Mouse (Mus musculus): ENCODE measurements around the gene Cadm1. TPM values are rescaled to one million over a fixed set of nuclear protein-coding genes. Genes with fewer than 3 reads are reported as not detected.

The Cadm1 gene
- total RNA-seq, 2 experiments from 2014 or later = 230 to 269 TPM

- no peak for TF ChIP-seq CTCF (IDR thresholded peaks at IDR 0.05)
- H3K4me3 ChIP-seq = no peak overlapping the region
- H3K27ac ChIP-seq = no peak overlapping the region
- DNase-seq (ENCODE audit: extremely low spot score in 1 of 2, low spot score in 2 of 2) = no peak
- intact Hi-C loops (cut with DNase I) = no loop called here
These were observed 23.1 kb downstream of the Cadm1 start for GRCm38 (mm10) chr9:47552960-47553575.

DNA sequence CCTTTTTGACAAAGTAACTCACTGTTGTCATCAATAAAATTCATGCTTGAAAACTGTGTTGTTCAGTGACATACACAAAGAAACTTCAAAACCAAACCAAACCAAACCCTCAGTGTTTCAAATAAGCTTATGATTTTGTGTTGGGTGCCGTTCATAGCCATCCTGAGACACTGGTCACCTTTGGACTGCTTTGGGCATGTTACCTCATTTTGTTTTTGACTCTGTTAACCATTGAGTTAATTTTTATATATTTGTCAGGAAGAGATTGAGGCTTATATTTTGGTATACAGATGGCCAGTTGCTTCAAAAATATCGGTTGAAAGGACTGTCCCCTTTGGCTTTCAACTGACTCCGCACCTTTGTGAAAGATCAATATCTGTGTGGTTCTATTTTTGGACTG is 30.8 kb downstream of the Cadm1 start:
- intact Hi-C loops (cut with DNase I) = no loop called here
- H3K27ac ChIP-seq = no peak overlapping the region

DNA sequence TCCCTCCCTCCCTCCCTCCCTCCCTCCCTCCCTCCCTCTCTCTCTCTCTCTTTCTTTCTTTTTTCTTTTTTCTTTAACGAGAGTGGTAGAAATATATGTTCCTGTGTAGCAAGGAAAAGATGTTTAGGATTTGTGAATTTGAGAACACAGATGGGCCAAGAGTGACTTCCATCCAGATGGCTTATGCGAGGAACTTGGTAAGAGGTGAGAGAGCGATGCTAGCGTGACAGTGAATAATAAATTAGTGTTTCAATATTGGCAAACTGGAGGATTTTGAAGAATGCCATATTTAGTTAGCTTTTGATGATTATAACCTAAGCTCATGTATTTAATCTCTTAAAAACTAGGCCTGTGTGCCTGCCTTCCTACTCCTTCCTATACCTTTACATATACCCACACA is 31.6 kb downstream of the Cadm1 start:
- DNase-seq (ENCODE audit: extremely low spot score in 1 of 2, low spot score in 2 of 2) = no peak
- intact Hi-C loops (cut with DNase I) = no loop called here

More for the DNA sequence above, 30.8 kb downstream of the Cadm1 start:
- no peak overlapping the region for H3K4me3 ChIP-seq
- no peak for TF ChIP-seq CTCF (IDR thresholded peaks at IDR 0.05)
- DNase-seq (ENCODE audit: extremely low spot score in 1 of 2, low spot score in 2 of 2) = no peak

GRCm38 (mm10) chr9:47565088-47565487 is 35.1 kb downstream of the Cadm1 start:
- TF ChIP-seq CTCF (IDR thresholded peaks at IDR 0.05) = no peak
- Histone ChIP-seq H3K27ac (no peak overlapping the region), H3K4me3 (no peak overlapping the region)
- intact Hi-C loops (cut with DNase I) = no loop called here
- no peak for DNase-seq (ENCODE audit: extremely low spot score in 1 of 2, low spot score in 2 of 2)

More for the DNA sequence above, 31.6 kb downstream of the Cadm1 start:
- no peak for TF ChIP-seq CTCF (IDR thresholded peaks at IDR 0.05)
- Histone ChIP-seq H3K4me3 (no peak overlapping the region), H3K27ac (no peak overlapping the region)

- DNase-seq (ENCODE audit: extremely low spot score in 1 of 2, low spot score in 2 of 2) = no peak
- TF ChIP-seq CTCF (IDR thresholded peaks at IDR 0.05) = no peak
- Histone ChIP-seq H3K4me3 (no peak overlapping the region), H3K27ac (no peak overlapping the region)
- intact Hi-C loops (cut with DNase I) = no loop called here
These were observed 37.9 kb downstream of the Cadm1 start for GRCm38 (mm10) chr9:47567873-47568272.

DNA sequence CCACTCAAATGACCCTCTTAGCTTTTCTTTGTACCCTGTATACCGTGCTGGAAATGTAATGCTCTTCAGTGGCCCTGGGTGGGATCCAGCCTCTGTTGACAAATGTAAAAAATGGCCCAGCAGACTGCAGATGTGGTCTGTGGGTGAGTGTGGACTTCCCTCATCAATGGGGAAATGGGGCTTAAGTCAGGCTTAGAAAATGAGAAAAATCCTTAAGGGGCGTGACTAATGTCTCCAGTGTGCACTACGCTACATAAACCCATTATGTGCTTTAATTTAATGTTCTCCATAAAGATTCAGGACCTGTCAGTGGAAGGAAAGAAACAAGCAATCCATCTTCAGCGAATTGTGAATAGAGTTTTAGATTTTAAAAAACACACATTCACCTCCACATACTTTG is 40.2 kb downstream of the Cadm1 start:
- DNase-seq (ENCODE audit: extremely low spot score in 1 of 2, low spot score in 2 of 2) = no peak

GRCm38 (mm10) chr9:47571461-47571860 is 41.5 kb downstream of the Cadm1 start:
- DNase-seq (ENCODE audit: extremely low spot score in 1 of 2, low spot score in 2 of 2) = no peak
- Histone ChIP-seq H3K27ac (no peak overlapping the region), H3K4me3 (no peak overlapping the region)
- no peak for TF ChIP-seq CTCF (IDR thresholded peaks at IDR 0.05)
- intact Hi-C loops (cut with DNase I) = no loop called here

More for the DNA sequence above, 40.2 kb downstream of the Cadm1 start:
- Histone ChIP-seq H3K4me3 (no peak overlapping the region), H3K27ac (no peak overlapping the region)
- no peak for TF ChIP-seq CTCF (IDR thresholded peaks at IDR 0.05)
- intact Hi-C loops (cut with DNase I) = no loop called here

DNA sequence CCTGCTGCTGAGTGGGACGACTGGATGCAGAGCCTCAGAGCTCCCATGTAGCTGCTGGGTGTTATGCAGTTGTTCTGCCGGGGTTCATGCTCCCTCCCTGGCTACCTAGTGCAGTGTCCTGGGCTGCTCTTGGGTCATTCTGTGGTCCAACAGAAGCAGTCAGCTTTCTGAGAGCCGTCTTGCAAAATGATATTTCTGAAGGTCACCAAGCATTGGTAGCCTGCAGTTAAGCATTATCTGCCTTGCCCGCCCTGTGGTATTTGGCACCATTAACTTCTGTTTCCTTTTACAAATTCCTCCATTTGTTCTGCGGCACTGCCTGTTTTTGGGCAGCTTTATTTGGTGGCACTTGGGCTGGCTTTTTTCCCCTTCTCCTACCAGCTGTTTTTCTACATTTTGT is 42.2 kb downstream of the Cadm1 start:
- intact Hi-C loops (cut with DNase I) = no loop called here
- Histone ChIP-seq H3K4me3 (no peak overlapping the region), H3K27ac (no peak overlapping the region)
- no peak for TF ChIP-seq CTCF (IDR thresholded peaks at IDR 0.05)
- DNase-seq (ENCODE audit: extremely low spot score in 1 of 2, low spot score in 2 of 2) = no peak

DNA sequence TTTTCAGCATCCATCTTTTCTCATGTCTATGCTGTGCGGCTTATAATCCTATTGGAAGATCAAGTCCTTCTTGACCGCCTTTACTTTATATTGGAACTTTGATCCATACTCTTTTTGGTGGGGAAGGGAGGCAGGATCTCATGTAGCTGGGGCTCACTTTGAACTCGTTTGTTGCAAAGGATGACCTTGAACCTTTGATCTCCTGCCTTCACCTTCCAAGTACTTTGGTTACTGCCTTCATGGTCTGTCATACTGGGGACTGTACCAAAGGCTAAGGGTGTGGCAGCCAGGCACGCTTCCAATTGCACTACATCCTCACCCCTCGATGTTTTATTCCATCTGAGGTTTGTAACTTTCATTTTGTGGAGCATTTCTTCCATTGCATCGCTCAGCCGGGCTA is 43.5 kb downstream of the Cadm1 start:
- H3K27ac ChIP-seq = no peak overlapping the region
- intact Hi-C loops (cut with DNase I) = no loop called here
- DNase-seq (ENCODE audit: extremely low spot score in 1 of 2, low spot score in 2 of 2) = no peak
- H3K4me3 ChIP-seq = no peak overlapping the region
- TF ChIP-seq CTCF (IDR thresholded peaks at IDR 0.05) = no peak

- intact Hi-C loops (cut with DNase I) = no loop called here
- TF ChIP-seq CTCF (IDR thresholded peaks at IDR 0.05) = no peak
These were observed 44.9 kb downstream of the Cadm1 start for GRCm38 (mm10) chr9:47574710-47575414.

GRCm38 (mm10) chr9:47575764-47576163 is 45.8 kb downstream of the Cadm1 start:
- intact Hi-C loops (cut with DNase I) = no loop called here
- Histone ChIP-seq H3K4me3 (no peak overlapping the region), H3K27ac (no peak overlapping the region)
- no peak for TF ChIP-seq CTCF (IDR thresholded peaks at IDR 0.05)
- DNase-seq (ENCODE audit: extremely low spot score in 1 of 2, low spot score in 2 of 2) = no peak

More at GRCm38 (mm10) chr9:47574710-47575414, 44.9 kb downstream of the Cadm1 start:
- Histone ChIP-seq H3K27ac (no peak overlapping the region), H3K4me3 (no peak overlapping the region)
- DNase-seq (ENCODE audit: extremely low spot score in 1 of 2, low spot score in 2 of 2) = no peak

- intact Hi-C loops (cut with DNase I) = no loop called here
- DNase-seq (ENCODE audit: extremely low spot score in 1 of 2, low spot score in 2 of 2) = no peak
These were observed 49.5 kb downstream of the Cadm1 start for GRCm38 (mm10) chr9:47579464-47579863.

More at GRCm38 (mm10) chr9:47579464-47579863, 49.5 kb downstream of the Cadm1 start:
- TF ChIP-seq CTCF (IDR thresholded peaks at IDR 0.05) = no peak
- H3K27ac ChIP-seq = no peak overlapping the region
- no peak overlapping the region for H3K4me3 ChIP-seq

All from left cerebral cortex, adult 2 months (tissue).